Mouse (Mus musculus) cerebellum, postnatal 4 days (tissue): Measurements from ENCODE around the gene Rapgef6.

ENCODE experiments used
- DNase-seq, 2 experiments: peaks; one replicate each; pipeline ENCODE4 v3.0.0; 2022; ENCODE audit warnings: low spot score in 2 of 2, mixed read lengths in 1 of 2

Gene Rapgef6

DNA sequence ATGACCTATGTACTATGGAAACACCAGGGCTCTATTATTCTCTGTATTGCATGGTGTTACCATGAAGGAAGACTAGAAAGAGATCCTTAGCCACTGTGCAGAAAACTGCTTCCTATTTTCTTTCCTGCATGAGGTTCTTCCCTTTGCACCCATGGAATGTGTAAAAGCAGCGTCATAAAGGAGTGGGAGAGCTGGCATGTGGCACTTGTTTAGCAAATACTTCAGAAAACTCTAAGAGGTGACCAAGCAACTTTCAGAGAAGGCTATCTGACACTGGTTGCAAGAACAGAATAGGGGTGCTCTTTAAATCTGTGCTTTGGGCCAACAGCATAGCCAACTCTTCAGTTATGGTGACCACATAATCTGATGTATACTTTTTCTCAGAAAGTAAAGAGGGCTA is 212.5 kb downstream of the Rapgef6 start:
- no peak for DNase-seq

DNA sequence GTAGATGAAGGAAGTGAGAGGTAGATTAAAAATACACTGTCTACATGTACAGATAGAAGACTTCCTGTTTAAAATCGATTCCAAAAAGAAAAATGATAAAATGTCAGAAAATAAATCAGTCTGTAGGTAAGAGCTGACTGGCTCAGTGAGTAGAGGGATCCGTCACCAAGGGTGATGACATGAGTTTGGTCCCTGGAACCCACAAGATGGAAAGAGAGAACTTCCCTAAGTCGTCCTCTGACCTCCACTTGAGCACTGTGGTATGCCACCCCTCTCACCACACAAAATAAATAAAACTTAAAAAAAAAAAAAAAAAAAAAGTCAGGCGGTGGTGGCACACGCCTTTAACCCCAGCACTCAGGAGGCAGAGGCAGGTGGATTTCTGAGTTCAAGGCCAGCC is 214.3 kb downstream of the Rapgef6 start:
- DNase-seq, result no peak

DNA sequence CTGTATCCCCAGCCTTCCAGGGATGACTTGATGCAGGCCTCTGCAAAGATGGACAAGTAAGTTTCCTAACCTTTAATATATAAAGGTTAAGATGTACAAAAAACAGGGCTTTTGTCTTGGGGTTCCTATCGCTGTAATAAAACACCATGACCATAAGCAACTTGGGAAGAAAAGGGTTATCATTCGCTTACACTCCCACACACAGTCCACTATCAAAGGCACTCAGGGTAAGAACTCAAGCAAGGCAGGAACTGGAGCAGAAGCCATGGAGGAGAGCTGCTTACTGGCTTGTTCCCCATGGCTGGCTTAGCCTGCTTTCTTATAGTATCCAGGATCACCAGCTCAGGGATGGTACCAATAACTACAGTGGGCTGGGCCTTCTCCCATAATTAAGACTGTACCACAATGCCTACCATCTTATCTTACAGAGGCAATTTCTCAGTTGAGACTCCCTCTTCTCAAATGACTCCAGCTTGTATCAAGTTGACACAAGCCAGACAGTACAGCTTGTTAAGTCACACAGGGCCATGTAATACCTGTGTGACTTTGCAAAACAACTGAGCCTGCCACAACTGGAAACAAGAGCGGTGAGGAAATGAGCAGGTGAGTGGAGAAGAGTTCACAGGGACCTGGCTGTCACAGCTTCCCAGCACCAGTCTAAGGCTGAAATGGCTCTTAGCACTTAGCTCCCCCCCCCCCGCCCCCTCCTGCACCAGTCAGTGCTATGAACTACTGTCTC is 216.5 kb downstream of the Rapgef6 start:
- no peak for DNase-seq

DNA sequence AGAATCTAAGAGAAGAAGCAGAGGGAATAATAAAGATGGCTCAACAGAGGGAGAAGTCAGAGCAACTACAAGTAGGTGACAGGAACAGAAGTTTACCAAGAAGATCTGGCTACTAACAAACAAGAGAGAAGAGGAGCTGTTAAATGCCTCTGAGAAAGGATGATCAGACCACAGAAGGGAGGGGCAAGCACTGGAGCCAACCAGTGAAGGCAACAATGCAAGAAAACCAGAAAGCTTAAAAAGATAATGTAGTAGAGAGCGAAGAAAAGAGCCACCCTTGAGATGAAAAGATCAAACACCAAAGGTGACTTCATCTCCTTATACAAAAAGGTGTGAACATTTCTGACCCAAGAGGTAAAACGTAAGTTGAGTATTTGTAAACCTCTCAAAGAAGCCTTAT is 218.7 kb downstream of the Rapgef6 start:
- DNase-seq, result no peak

DNA sequence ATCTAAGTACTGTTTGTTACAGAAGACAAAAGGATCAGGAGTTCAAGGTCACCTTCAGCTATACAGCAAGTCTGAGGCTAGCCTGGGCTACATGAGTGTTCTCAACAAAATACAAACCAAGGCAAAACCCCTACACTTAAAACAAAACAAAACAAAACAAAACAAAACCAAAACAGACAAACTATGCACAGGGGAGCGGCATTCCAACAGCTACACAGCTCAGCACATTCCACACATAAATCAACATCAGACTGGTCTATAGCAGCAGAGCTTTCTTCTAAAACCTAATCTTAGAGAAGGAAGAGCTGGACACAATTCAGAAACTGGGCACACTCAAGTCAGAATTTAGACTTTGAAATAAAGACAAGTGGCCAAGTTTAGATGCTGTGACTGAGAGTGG is 221.6 kb downstream of the Rapgef6 start:
- no peak for DNase-seq
